Mouse (Mus musculus) stomach, embryonic 14.5 days (tissue): ENCODE results near the gene Rnf113a2. TPM values are rescaled to one million over a fixed set of nuclear protein-coding genes. Genes with fewer than 3 reads are reported as not detected.

ENCODE experiments used
- ATAC-seq: fragments of 200-750 bp; cut with Nextera tagmentation; 2 replicates; pipeline ENCODE4 v1.8.0; 2017; ENCODE audit warnings: low read depth, moderate TSS enrichment; ENCODE audit not compliant: insufficient number of reproducible peaks, insufficient read depth, low FRiP score
- H3K27ac ChIP-seq: fragments of 300-500 bp; sonication (generic); 2 replicates; pipeline ENCODE4 v1.5.1; 2014; ENCODE audit warnings: mild to moderate bottlenecking, low read length, moderate library complexity, mixed read lengths
- H3K27me3 ChIP-seq: fragments of 300-500 bp; sonication (generic); 2 replicates; pipeline ENCODE4 v1.6.1; 2014; ENCODE audit warnings: low read length, control low read depth, mixed read lengths; ENCODE audit not compliant: control insufficient read depth, insufficient read depth
- H3K36me3 ChIP-seq: fragments of 300-500 bp; sonication (generic); 2 replicates; pipeline ENCODE4 v1.6.1; 2014; ENCODE audit warnings: mild to moderate bottlenecking, control low read depth, low read length, moderate library complexity, mixed read lengths; ENCODE audit not compliant: control insufficient read depth, insufficient read depth
- H3K4me1 ChIP-seq: fragments of 300-500 bp; sonication (generic); 2 replicates; pipeline ENCODE4 v1.6.1; 2014; ENCODE audit warnings: low read length, control low read depth, mixed read lengths; ENCODE audit not compliant: control insufficient read depth, insufficient read depth
- H3K4me2 ChIP-seq: fragments of 300-500 bp; sonication (generic); replicated peaks from 2 replicates; pipeline ENCODE4 v1.6.1; 2014; ENCODE audit warnings: low read depth, low read length, control low read depth
- H3K4me3 ChIP-seq: fragments of 300-500 bp; sonication (generic); 2 replicates; pipeline ENCODE4 v1.5.1; 2014; ENCODE audit warnings: low read depth, low read length, control low read depth
- H3K9ac ChIP-seq: fragments of 300-500 bp; sonication (generic); replicated peaks from 2 replicates; pipeline ENCODE4 v1.6.1; 2014; ENCODE audit warnings: low read depth, mild to moderate bottlenecking, control low read depth, low read length, moderate library complexity, mixed read lengths
- H3K9me3 ChIP-seq: fragments of 300-500 bp; sonication (generic); 2 replicates; pipeline ENCODE4 v1.6.1; 2016; ENCODE audit warnings: low read depth, low read length, control low read depth; ENCODE audit not compliant: control insufficient read depth
- WGBS: fragments of 180-500 bp; shearing (Covaris S2); extraction: QIAGEN DNeasy Blood & Tissue Kit; methylation state at CpG from one replicate; pipeline ENCODE4 v1.1.7; 2014; 5-methylcytosine and 5-hydroxymethylcytosine counted together
- polyA plus RNA-seq: library from polyadenylated mRNA; unstranded; fragments of >200 nt; fragmentation: Nextera tagmentation; extraction: Ambion mirVana; gene quantifications from 2 replicates; pipeline ENCODE4 v1.2.1, GENCODE M21; 2014

Gene Rnf113a2
- polyA plus RNA-seq, 1 experiment from 2014 or later, result 26.0 TPM

DNA sequence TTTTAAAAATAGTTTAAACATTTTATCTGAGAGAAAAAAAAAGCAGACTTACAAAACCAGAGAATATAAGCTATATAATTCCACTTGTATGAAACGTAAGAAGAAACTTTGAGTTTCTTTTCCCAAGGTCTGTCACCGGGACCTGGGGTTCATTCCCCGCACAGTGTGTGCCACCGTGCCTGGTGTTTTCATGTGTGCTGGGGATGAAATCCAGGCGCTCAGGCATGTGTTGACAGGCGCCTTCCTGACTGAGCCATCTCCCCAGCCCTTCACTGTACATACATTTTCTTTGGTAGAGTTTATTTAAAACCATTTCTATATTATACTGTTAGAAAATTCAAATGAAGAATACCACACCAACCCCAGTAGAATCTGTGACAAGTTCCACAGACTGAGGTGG, 26.7 kb upstream of the Rnf113a2 start:
- Histone ChIP-seq H3K4me3 (no peak overlapping the region), H3K9ac (no peak overlapping the region), H3K36me3 (no peaks in the 10 kb centered on the region), H3K27me3 (no peaks in the 10 kb centered on the region), H3K4me1 (no peaks in the 10 kb centered on the region), H3K4me2 (no peak overlapping the region), H3K9me3 (no peaks in the 10 kb centered on the region), H3K27ac (no peak overlapping the region)
- ATAC-seq, result no peak
- WGBS, result 84% methylated on average over 6 of the region's 6 CpGs

DNA sequence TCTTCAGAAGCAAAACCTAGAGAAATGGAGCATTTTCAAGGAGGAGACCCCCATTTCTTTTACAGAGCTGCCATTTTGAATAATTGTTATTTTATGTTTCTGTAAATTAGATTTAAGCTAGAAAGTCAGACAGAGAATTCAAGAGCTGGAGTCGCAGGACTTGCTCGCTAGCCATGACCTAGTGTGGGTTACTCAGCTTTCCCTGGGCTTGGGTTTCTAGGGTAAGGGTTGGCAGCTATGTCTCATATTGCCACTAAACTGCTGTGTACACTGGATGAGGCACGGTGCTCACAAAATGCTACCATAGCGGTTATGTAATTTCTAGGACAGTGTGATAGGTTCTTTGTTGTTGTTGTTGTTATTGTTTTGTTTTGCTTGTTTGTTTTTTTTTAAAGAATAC, 24.3 kb upstream of the Rnf113a2 start:
- Histone ChIP-seq H3K4me3 (no peak overlapping the region), H3K9ac (no peak overlapping the region), H3K4me2 (no peak overlapping the region), H3K4me1 (no peaks in the 10 kb centered on the region), H3K36me3 (no peaks in the 10 kb centered on the region), H3K27ac (no peak overlapping the region), H3K27me3 (no peaks in the 10 kb centered on the region), H3K9me3 (no peaks in the 10 kb centered on the region)
- 96% methylated on average over 4 of the region's 4 CpGs for WGBS
- no peak for ATAC-seq

DNA sequence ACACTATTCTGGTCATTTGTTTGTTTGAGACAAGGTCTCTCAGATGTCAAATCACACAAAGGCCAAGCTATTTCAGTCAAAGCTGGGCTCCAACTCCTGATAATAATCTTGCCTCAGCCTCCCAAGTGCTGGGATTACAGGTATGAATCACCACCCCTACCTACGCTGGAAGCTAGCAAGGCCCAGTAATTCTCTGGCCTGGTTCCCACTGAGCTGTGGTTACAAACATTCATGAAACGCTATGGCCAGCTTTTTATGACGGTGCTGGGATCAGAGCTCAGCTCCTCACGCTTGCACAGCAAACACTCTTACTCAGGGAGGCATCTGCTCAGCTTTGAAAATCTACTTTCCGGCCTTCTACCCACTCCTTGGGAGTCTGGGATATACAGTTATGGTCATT, 23.1 kb upstream of the Rnf113a2 start:
- Histone ChIP-seq H3K27me3 (no peaks in the 10 kb centered on the region), H3K4me2 (no peak overlapping the region), H3K4me1 (no peaks in the 10 kb centered on the region), H3K9ac (no peak overlapping the region), H3K9me3 (no peaks in the 10 kb centered on the region), H3K36me3 (no peaks in the 10 kb centered on the region), H3K4me3 (no peak overlapping the region), H3K27ac (no peak overlapping the region)
- ATAC-seq, result no peak
- 85% methylated on average over 5 of the region's 5 CpGs for WGBS

DNA sequence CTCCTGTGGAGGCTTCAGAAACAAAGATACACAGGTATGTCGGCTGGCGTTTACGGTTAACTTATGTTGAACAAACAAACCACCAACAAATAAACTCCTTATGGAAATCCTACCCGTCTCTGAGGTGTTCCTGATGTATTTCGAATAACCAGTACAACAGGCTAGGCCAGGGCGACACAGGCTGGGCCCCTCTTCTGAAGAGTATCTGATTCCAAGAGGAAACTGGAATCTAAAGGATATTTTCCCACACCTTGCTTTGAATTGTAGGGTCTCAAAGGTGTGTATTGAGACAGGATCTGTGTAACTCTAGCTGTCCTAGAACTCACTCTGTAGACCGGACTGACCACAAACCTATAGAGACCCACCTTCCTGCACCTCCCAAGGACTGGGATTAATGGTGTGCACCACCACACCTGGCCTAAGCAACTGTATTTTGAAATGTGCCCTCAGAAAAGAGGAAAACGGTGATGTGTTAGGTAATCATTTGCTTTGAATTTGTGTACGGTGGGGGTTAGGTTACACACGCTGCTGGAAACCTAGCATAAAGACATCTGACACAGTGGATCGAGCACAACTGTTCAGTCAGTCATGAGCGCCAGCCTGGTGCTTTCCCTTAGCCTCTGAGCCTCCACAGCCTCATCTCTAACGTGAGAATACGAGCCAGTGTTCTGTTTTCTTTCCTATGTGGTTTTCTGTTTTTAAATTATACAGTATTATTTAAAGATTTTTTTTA, 19.9 kb upstream of the Rnf113a2 start:
- WGBS, result 77% methylated on average over 14 of the region's 14 CpGs
- Histone ChIP-seq H3K27me3 (no peaks in the 10 kb centered on the region), H3K36me3 (no peaks in the 10 kb centered on the region), H3K4me3 (no peak overlapping the region), H3K9ac (no peak overlapping the region), H3K27ac (no peak overlapping the region), H3K9me3 (no peaks in the 10 kb centered on the region), H3K4me1 (no peaks in the 10 kb centered on the region), H3K4me2 (no peak overlapping the region)
- no peak for ATAC-seq

DNA sequence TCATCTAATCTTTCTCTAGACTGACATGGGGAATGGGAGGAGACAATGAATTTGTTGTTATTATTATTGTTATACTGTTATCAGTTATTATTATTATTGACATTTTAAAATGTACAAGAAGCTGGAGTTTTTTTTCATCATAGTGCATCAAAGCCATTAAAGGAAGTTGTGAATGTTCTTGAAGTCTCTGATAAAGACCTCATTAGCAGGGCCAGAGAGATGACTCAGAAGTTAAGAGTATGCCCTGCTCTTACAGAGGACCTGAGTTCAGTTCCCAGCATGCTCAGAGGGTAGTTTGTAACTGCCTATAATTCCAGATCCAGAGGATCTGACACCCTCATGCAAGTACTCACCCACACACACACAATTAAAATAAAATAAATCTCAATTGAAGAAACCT, 19.3 kb upstream of the Rnf113a2 start:
- Histone ChIP-seq H3K27ac (no peak overlapping the region), H3K36me3 (no peaks in the 10 kb centered on the region), H3K4me3 (no peak overlapping the region), H3K27me3 (no peaks in the 10 kb centered on the region), H3K9ac (no peak overlapping the region), H3K4me2 (no peak overlapping the region), H3K4me1 (no peaks in the 10 kb centered on the region), H3K9me3 (no peaks in the 10 kb centered on the region)
- no peak for ATAC-seq

DNA sequence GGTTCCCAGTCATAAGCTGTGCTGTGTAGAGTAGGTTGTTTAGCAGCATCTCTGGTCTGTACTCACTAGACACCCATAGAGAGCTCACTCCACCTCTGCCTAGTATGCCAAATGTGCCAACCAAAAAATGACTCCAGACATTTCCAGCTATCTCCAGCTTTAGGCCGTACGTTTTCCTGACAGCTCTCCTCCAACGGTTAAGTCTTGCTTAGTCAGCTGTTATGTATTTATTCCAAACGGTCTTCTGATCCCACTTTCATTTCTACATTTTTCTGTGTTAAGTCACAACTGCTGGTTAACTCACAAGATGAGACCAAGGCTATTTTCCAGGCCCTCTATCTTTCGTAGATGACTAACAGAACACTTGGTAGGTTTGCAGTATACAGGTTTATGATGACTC, 18.4 kb upstream of the Rnf113a2 start:
- 62% methylated on average over 5 of the region's 5 CpGs for WGBS
- H3K9ac ChIP-seq, result no peak overlapping the region
- no peaks in the 10 kb centered on the region for H3K36me3 ChIP-seq
- no peaks in the 10 kb centered on the region for H3K4me1 ChIP-seq
- no peak overlapping the region for H3K4me3 ChIP-seq
- H3K4me2 ChIP-seq, result no peak overlapping the region
- H3K27me3 ChIP-seq, result no peaks in the 10 kb centered on the region
- H3K27ac ChIP-seq, result no peak overlapping the region
- ATAC-seq, result no peak
- H3K9me3 ChIP-seq, result no peaks in the 10 kb centered on the region

DNA sequence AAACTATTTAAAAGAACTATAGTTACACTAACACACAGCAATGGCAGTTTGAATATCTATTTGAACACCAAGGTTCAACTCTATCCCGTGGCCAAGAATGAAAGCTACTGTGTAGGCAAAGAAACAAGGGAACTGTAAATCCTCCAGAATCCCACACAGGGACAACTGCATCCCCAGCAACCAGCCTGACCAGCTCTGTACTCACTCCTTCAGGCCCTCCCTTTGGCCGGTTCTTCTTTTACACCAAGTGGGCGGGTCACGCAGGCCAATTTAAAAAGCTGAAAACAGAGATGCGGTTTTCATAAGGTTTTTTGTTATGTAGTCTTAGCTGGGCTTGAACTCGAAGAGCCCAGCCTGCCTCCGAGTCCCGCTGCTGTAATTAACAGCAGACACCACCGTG, 17.9 kb upstream of the Rnf113a2 start:
- Histone ChIP-seq H3K9ac (no peak overlapping the region), H3K27me3 (no peaks in the 10 kb centered on the region), H3K9me3 (no peaks in the 10 kb centered on the region), H3K4me1 (no peaks in the 10 kb centered on the region), H3K4me3 (no peak overlapping the region), H3K4me2 (no peak overlapping the region), H3K36me3 (no peaks in the 10 kb centered on the region), H3K27ac (no peak overlapping the region)
- no peak for ATAC-seq
- WGBS, result 73% methylated on average over 9 of the region's 9 CpGs

DNA sequence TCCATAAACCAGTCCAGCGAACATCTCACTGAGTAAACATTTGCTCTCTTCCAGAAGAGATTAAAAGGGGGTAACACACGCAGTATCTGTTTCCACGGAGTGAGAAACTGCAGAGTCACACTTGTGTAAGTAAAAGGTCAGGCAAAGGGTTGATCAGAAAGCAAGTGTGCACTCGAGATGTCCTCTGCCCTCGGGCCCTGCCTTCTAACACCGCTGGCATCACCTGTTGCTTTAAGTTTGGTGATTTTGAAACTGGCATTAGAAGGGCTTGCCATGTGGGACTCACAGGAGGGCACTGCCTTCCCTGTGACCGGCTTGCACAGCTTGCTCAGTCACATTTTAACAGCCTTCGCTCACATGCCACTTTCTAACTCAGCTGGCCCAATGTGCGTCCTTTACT, 17.3 kb upstream of the Rnf113a2 start:
- Histone ChIP-seq H3K27me3 (no peaks in the 10 kb centered on the region), H3K4me3 (no peak overlapping the region), H3K9me3 (no peaks in the 10 kb centered on the region), H3K4me2 (no peak overlapping the region), H3K27ac (no peak overlapping the region), H3K36me3 (no peaks in the 10 kb centered on the region), H3K9ac (no peak overlapping the region), H3K4me1 (no peaks in the 10 kb centered on the region)
- ATAC-seq, result no peak
- 55% methylated on average over 9 of the region's 9 CpGs for WGBS

DNA sequence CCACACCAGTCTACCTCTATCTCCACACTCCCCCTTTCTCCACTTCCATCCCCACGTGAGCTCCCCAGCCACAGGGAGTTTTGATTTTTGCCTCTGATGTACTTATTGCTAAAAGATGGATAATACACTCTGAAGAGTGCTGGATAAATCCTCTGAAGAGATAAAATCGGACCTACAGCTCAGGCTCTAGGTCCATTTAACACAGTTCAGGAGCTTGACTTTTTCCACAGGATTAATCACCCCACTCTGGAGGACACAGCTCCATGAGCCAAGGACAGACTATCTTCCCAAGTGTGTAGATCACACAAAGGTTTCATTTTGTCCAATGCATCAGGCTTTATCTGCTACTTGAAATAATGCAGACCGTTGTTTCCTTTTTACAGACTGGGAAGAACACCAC, 16.9 kb upstream of the Rnf113a2 start:
- no peaks in the 10 kb centered on the region for H3K36me3 ChIP-seq
- no peak overlapping the region for H3K9ac ChIP-seq
- ATAC-seq, result no peak
- H3K4me1 ChIP-seq, result no peaks in the 10 kb centered on the region
- 0 out of 2 replicates have a peak overlapping the region, but pooled peaks have one; percentile 16 for H3K27ac ChIP-seq
- H3K27me3 ChIP-seq, result no peaks in the 10 kb centered on the region
- H3K4me2 ChIP-seq, result no peak overlapping the region
- H3K9me3 ChIP-seq, result no peaks in the 10 kb centered on the region
- WGBS, result 66% methylated on average over 3 of the region's 3 CpGs
- no peak overlapping the region for H3K4me3 ChIP-seq
